Mouse (Mus musculus) thymus, adult 2 months (tissue): Measurements from ENCODE around the gene Rint1.

ENCODE experiments used
- CTCF ChIP-seq: fragments of 200-500 bp; IDR thresholded peaks from 2 replicates; pipeline ENCODE4 v1.5.1; 2012; ENCODE audit warnings: mild to moderate bottlenecking, control low read depth, low read length, moderate library complexity, borderline replicate concordance; ENCODE audit not compliant: control insufficient read depth, poor library complexity, insufficient read depth; ENCODE audit errors: extremely low read depth
- POLR2A ChIP-seq: fragments of 200-500 bp; IDR thresholded peaks from 2 replicates; pipeline ENCODE4 v1.6.1; 2012; ENCODE audit warnings: mild to moderate bottlenecking, low read length, control low read depth, moderate library complexity; ENCODE audit not compliant: control insufficient read depth, poor library complexity, insufficient read depth; ENCODE audit errors: extremely low read depth

GRCm38 (mm10) chr5:23838158-23838557, 50.6 kb downstream of the Rint1 start:
- no peak for TF ChIP-seq CTCF
- no peak for TF ChIP-seq POLR2A
